Mouse (Mus musculus): ENCODE results near the gene Dgkz. TPM values are rescaled to one million over a fixed set of nuclear protein-coding genes. Genes with fewer than 3 reads are reported as not detected.

Dgkz gene
- polyA plus RNA-seq, 1 experiment, result 129 TPM

DNA sequence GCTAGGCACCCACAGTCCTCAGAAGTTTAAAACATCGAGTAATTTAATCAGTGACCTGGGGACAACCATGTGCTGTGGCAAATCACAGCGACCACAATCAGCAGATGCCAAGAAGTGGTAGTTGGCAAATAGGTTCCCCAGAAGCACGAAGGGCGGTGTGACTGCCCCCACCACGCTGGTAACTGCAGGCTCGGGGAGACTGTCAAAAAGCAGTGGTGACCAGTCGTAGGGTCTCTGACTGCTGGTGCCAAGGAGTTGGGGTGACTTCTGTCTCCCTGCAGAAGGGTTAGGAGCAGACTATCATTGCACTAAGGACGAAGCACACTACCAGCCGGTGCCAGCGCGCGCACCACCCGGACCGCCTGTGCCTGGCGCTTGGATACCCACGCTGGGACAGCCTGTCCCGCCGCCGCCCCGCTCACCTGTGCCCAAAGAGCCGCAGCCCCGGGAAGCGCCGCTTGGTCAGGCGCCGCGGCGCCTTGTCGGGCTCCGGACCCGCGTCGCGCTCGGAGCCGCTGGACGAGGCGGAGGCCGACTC lies 12.7 kb downstream of the Dgkz start:
- H3K4me1 ChIP-seq (ENCODE audit: control insufficient read depth, insufficient read depth, low read length), result peaks cover 49% of the 10 kb centered on the region
- TF ChIP-seq CTCF (IDR thresholded peaks at IDR 0.05; ENCODE audit: low read depth, low read length) (no peak), POLR2A (IDR thresholded peaks at IDR 0.05; ENCODE audit: borderline replicate concordance, low read depth, low read length) (no peak)
- peak overlapping the region; percentile 81 for H3K4me3 ChIP-seq (ENCODE audit: insufficient read depth, low read length)
- peak overlapping the region; percentile 18 for H3K27ac ChIP-seq (ENCODE audit: insufficient read depth, low read depth, low read length)

DNA sequence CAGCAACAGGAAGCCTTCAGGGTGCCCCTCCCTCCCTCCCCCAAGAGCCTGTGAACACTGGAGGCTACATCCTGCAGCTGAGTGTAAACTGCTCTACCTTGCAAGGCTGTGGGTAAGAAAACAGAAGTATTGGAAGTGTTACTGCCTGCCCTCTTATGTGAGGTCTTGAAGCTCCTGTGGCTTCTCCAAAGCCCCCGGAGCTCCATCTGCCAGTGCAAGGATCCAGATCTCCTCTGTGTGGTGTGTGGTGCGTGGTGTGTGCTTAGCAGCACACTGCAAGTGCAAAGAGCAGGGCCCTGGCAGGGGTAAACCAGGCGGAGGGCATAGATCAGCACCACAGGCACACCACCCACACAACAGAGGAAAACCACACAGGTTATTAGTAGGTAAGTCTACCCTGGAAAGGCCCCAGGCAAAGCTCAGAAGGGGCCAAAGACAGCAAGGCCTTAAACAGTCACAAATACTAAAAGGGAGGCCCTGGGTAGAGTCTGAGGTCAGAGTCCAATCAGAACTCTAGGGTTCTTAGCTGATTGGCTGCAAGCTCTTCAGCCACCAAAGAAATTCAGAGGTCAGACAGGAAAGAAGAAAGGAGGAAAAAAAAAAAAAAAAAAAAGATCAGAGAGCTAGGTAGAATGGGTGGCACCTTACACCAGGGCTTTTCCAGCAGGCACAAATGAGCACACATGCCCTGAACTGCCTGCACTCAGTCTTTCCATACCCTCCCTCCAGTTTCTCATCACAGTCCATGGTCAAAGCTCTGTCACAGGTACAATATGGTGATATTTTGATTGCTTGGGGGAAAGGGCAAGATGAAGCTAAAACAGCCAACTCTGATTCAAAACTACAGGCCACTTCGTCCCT lies 13.5 kb downstream of the Dgkz start:
- Histone ChIP-seq H3K4me3 (ENCODE audit: insufficient read depth, low read length) (peak overlapping the region; percentile 81), H3K4me1 (ENCODE audit: control insufficient read depth, insufficient read depth, low read length) (peaks cover 48% of the 10 kb centered on the region), H3K27ac (ENCODE audit: insufficient read depth, low read depth, low read length) (peak overlapping the region; percentile 20; the same call in 1 of the 2 replicates)
- TF ChIP-seq POLR2A (IDR thresholded peaks at IDR 0.05; ENCODE audit: borderline replicate concordance, low read depth, low read length) (no peak), CTCF (IDR thresholded peaks at IDR 0.05; ENCODE audit: low read depth, low read length) (no peak)

DNA sequence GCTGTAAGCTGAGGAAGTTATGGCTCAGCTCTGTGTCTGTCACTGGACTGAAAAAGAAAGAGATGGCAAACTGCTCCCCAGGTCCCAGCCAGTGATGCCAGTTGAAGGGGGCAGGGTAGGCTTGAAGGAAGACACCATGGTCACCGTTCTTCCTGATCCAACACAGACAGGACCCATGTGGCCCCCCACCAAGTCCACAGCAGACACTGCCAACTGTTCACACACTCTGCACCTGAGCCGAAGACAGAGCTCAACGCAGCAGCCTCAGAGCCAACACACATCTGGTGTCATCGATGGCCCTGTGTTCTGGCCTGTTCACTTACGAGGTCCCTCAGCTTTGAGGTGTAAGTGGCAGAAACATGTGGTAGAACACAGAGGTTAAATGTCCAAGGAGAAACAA lies 15.2 kb downstream of the Dgkz start:
- Histone ChIP-seq H3K27ac (ENCODE audit: insufficient read depth, low read depth, low read length) (no peak overlapping the region), H3K4me3 (ENCODE audit: insufficient read depth, low read length) (no peak overlapping the region), H3K4me1 (ENCODE audit: control insufficient read depth, insufficient read depth, low read length) (peaks cover 53% of the 10 kb centered on the region)
- TF ChIP-seq POLR2A (IDR thresholded peaks at IDR 0.05; ENCODE audit: borderline replicate concordance, low read depth, low read length), result no peak
- TF ChIP-seq CTCF (IDR thresholded peaks at IDR 0.05; ENCODE audit: low read depth, low read length), result no peak

DNA sequence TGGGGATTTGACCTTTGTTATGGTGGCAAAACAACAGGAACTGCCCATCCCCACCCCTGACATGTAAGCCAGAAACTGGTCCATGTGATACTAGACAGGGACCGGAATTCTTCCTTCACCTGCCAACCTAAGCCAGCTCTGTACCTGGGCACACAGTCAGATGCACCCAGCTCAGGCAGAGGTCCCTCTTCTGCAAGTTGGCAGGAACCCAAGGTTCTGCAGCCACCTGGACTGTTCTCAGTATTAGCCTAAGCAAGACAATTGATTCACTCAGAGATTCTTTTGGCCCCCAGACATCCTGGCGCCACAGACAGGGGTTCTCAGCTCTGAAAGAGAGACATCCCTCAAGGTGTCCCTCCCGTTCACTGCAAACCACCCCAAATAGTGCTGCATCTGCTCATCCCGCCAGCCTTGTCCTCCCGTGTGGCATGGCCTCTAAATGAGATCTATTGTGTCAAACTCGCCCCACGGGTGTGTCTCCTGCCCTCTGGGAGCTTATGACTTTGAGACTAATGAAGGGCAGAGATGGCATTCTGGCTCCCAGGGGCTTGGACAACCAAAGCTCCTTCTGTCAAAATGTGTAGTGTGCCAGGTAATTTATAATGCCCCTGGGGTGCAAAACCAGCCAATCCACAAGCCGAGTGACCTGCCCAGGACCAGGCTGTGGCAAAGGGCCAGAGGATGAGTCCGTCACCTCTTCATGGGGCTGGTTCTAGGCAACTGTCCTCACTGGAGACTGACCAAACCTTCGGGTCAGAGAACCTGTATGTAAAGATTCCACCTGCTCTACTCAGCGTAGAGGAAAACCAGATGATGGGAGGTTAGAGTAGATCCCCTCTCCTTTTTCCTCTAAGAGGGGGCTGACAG lies 15.9 kb downstream of the Dgkz start:
- Histone ChIP-seq H3K4me3 (ENCODE audit: insufficient read depth, low read length) (no peak overlapping the region), H3K27ac (ENCODE audit: insufficient read depth, low read depth, low read length) (no peak overlapping the region), H3K4me1 (ENCODE audit: control insufficient read depth, insufficient read depth, low read length) (peaks cover 60% of the 10 kb centered on the region)
- TF ChIP-seq CTCF (IDR thresholded peaks at IDR 0.05; ENCODE audit: low read depth, low read length) (no peak), POLR2A (IDR thresholded peaks at IDR 0.05; ENCODE audit: borderline replicate concordance, low read depth, low read length) (no peak)

DNA sequence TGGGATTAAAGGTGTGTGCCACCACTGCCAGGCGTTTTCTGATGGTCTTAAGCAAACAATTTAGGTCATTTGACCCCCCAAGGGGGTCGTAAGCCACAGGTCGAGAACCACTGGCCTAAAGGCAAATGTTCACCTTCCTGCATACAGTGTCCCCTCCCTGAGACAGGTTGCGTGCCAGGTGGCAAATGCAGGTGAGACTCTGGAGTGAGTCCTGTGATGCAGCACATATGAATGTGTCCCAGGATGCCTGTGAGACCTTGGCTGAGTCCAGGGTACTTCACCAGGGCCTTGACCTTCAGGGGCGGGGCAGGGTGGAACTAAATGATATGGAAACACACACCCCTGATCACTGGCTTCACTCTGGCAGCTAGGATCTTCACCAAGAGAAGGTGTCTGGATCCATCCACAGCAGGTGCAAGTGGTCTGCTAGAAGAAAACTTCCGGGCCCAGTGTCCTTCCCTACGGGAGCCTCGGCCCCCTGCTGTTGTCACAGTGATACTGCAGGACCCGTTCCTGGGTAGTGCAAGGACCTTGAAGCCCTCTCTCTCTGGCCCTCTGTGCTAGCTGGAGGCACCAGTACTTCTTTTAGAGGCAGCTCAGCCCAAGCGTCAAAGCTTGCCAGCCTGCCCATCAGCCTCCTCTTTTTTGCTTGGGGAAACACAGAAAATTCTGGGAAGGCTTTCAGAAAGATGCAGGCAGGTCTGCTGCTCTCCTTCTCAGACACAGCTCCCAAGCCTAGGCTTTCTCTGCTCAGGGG lies 16.8 kb downstream of the Dgkz start:
- Histone ChIP-seq H3K27ac (ENCODE audit: insufficient read depth, low read depth, low read length) (no peak overlapping the region), H3K4me1 (ENCODE audit: control insufficient read depth, insufficient read depth, low read length) (peaks cover 69% of the 10 kb centered on the region), H3K4me3 (ENCODE audit: insufficient read depth, low read length) (no peak overlapping the region)
- TF ChIP-seq POLR2A (IDR thresholded peaks at IDR 0.05; ENCODE audit: borderline replicate concordance, low read depth, low read length) (no peak), CTCF (IDR thresholded peaks at IDR 0.05; ENCODE audit: low read depth, low read length) (peak; percentile 39; the same call in 1 of the 2 replicates)

DNA sequence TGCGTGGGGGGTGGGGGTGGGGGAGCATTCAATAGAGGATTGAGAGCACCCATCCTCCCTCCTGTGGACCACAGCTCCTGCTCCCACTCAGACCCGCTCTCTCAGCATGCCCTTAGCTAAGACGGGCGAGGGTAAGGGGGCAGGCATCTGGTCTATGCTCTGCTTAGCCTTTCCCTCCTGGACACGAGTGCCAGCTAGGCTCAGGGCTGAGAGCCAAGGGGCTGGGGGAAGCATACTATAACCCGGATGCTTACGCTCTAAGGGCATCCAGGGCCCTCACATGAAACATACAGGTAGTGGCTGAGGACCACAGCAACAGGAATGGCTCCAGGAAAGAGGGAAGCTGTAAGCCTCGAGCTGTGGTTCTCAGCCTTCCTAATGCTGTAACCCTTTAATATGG lies 17.6 kb downstream of the Dgkz start:
- H3K4me3 ChIP-seq (ENCODE audit: insufficient read depth, low read length), result no peak overlapping the region

DNA sequence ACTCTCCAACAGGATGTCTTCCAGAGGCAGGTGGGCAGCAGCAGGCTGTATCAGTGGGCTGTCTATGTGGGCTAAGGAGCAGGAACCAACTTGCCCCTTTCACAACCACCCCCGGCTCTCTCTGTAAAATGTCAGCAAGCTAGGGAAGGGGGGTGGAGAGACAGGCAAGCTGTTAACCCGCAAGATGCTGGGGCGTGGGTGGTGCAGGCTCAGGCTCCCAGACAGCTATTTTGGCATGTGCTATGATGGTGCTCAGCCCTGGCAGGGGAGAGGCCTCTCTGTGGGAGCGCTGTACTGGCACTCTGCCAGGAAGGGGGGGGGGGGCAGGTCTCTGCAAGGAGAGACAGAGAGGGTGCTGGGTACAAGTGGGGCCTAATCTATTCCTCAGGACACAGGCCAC lies 18.6 kb downstream of the Dgkz start:
- TF ChIP-seq POLR2A (IDR thresholded peaks at IDR 0.05; ENCODE audit: borderline replicate concordance, low read depth, low read length) (no peak), CTCF (IDR thresholded peaks at IDR 0.05; ENCODE audit: low read depth, low read length) (no peak)
- Histone ChIP-seq H3K4me1 (ENCODE audit: control insufficient read depth, insufficient read depth, low read length) (peaks cover 82% of the 10 kb centered on the region), H3K27ac (ENCODE audit: insufficient read depth, low read depth, low read length) (peak overlapping the region; percentile 6; the same call in 1 of the 2 replicates), H3K4me3 (ENCODE audit: insufficient read depth, low read length) (no peak overlapping the region)

More for the DNA sequence above, 17.6 kb downstream of the Dgkz start:
- peaks cover 77% of the 10 kb centered on the region for H3K4me1 ChIP-seq (ENCODE audit: control insufficient read depth, insufficient read depth, low read length)
- no peak for TF ChIP-seq POLR2A (IDR thresholded peaks at IDR 0.05; ENCODE audit: borderline replicate concordance, low read depth, low read length)
- no peak for TF ChIP-seq CTCF (IDR thresholded peaks at IDR 0.05; ENCODE audit: low read depth, low read length)
- no peak overlapping the region for H3K27ac ChIP-seq (ENCODE audit: insufficient read depth, low read depth, low read length)

DNA sequence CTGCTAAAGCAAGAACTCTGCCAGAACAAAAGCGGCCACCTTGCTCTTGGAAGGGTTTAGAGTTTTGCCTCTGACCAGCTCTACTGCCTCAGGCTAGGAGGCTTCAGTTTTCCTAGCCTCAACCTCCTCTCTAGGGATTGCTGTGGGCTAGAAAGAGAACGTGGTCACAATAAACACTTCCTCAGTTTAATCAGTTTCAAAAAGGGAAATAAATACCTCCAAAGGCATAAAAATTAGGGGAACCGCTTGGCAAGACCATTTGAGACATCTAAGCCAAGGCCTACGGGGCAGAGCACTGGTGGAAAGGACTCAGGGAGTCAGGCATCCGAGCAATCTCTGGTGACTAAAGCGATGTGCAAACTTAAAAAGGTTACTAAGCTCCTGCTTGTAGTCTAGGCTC lies 19.8 kb downstream of the Dgkz start:
- no peak for TF ChIP-seq CTCF (IDR thresholded peaks at IDR 0.05; ENCODE audit: low read depth, low read length)
- TF ChIP-seq POLR2A (IDR thresholded peaks at IDR 0.05; ENCODE audit: borderline replicate concordance, low read depth, low read length), result no peak
- peaks cover 80% of the 10 kb centered on the region for H3K4me1 ChIP-seq (ENCODE audit: control insufficient read depth, insufficient read depth, low read length)
- peak overlapping the region; percentile 40 for H3K27ac ChIP-seq (ENCODE audit: insufficient read depth, low read depth, low read length)
- no peak overlapping the region for H3K4me3 ChIP-seq (ENCODE audit: insufficient read depth, low read length)

DNA sequence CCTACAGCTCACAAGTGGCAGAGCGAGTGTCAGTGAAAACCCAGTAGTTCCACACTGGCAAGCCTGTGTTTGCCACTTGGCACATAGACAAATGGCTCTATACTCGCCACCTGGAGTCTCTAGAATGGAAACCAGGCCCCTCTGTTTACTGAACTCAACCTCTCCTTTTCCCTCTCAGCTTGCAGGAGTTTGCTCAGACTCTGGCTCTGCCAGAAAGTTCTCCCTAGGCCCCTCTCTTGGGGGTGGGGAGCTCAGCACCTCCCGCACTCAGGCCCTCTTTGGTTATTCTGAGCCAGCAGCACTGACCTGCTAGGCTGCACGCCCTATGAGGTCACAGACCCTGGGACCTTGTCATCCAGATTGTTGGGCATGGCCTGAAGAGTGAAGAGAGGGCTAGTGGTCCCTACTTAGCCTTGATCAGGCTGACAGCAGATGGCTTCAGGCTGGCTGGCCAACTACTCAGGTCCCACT lies 20.5 kb downstream of the Dgkz start:
- Histone ChIP-seq H3K4me1 (ENCODE audit: control insufficient read depth, insufficient read depth, low read length) (peaks cover 79% of the 10 kb centered on the region), H3K4me3 (ENCODE audit: insufficient read depth, low read length) (no peak overlapping the region), H3K27ac (ENCODE audit: insufficient read depth, low read depth, low read length) (no peak overlapping the region; the same call in 1 of the 2 replicates)
- TF ChIP-seq CTCF (IDR thresholded peaks at IDR 0.05; ENCODE audit: low read depth, low read length) (no peak), POLR2A (IDR thresholded peaks at IDR 0.05; ENCODE audit: borderline replicate concordance, low read depth, low read length) (no peak)
